Mouse (Mus musculus) frontal cortex, adult 2 months (tissue): ENCODE data around the gene Olfr988. TPM values are rescaled to one million over a fixed set of nuclear protein-coding genes. Genes with fewer than 3 reads are reported as not detected.
"Not testable (repeated sequence)": the region's sequence is repeated elsewhere in the genome, so short reads cannot be mapped to it uniquely, and the experiment has no call there.

ENCODE experiments used
- DNase-seq, 2 experiments: peaks; one replicate each; pipeline ENCODE4 v3.0.0; 2022; ENCODE audit warnings: low spot score in 1 of 2; ENCODE audit errors: extremely low spot score in 1 of 2
- polyA plus RNA-seq: library from polyadenylated mRNA; depleted of rRNA; stranded (reverse); fragments of >200 nt; gene quantifications from 2 replicates; pipeline ENCODE4 v1.2.3, GENCODE M21; 2012; rRNA removed

Olfr988 gene
- polyA plus RNA-seq, result not detected in 2 replicates

- DNase-seq, result not testable (repeated sequence)
Observed at GRCm38 (mm10) chr2:85363127-85363526, at the start of gene Olfr988. Gene Olfr988, minus strand, starts transcription at chr2:85363227.

GRCm38 (mm10) chr2:85409369-85409768, 46.3 kb upstream of the Olfr988 start, which contains the start of gene Olfr992:
Gene Olfr992, minus strand, starts transcription at chr2:85409469.
- DNase-seq, result no peak

- no peak for DNase-seq
Observed at GRCm38 (mm10) chr2:85339972-85340371, 23.1 kb downstream of the Olfr988 start.

- not testable (repeated sequence) for DNase-seq
Observed at GRCm38 (mm10) chr2:85339215-85339614, 23.8 kb downstream of the Olfr988 start, which contains the start of gene Olfr987. Gene Olfr987, minus strand, starts transcription at chr2:85339315.

GRCm38 (mm10) chr2:85319106-85319505, 43.9 kb downstream of the Olfr988 start:
- DNase-seq, result no peak

Other genes with a start within 250 kb of the Olfr988 start
- gene Aplnr, start 227.0 kb downstream of the Olfr988 start, polyA plus RNA-seq, result 1.2 TPM in 2 replicates
- 63.6 and 64.7 TPM in 2 replicates for gene Lrrc55, start 166.0 kb downstream of the Olfr988 start, polyA plus RNA-seq
- 0.06 and 0.08 TPM in 2 replicates for gene Olfr987, start 23.9 kb downstream of the Olfr988 start, polyA plus RNA-seq
- not detected in 2 replicates for gene Olfr992, start 46.2 kb upstream of the Olfr988 start, polyA plus RNA-seq
- gene Olfr993, start 51.6 kb upstream of the Olfr988 start, polyA plus RNA-seq, result not detected in 2 replicates
- 0.12 and 0.19 TPM in 2 replicates for gene Olfr994, start 73.2 kb upstream of the Olfr988 start, polyA plus RNA-seq
- gene Olfr995, start 80.4 kb upstream of the Olfr988 start, polyA plus RNA-seq, result not detected in 2 replicates
- gene 4833423E24Rik, start 155.8 kb upstream of the Olfr988 start, polyA plus RNA-seq, result not detected in 2 replicates
- not detected in 2 replicates for gene Olfr996, start 216.0 kb upstream of the Olfr988 start, polyA plus RNA-seq
- gene Olfr998, start 225.7 kb upstream of the Olfr988 start, polyA plus RNA-seq, result not detected in 2 replicates
- gene Olfr1000, start 248.7 kb upstream of the Olfr988 start, polyA plus RNA-seq, result not detected in 2 replicates